Comparison of ENCODE assay signal across 33 mouse cellular contexts in genomic region chr3:27055471-27055870, GRCm38 (mm10).
"Had no signal": no experiment of that assay in that cellular context is flagged by ENCODE, and none has a peak within 500 bp of the region (broad histone marks: within the 10 kb centered on the region; RNA-seq: fewer than 3 reads in every experiment).

No protein-coding gene starts in this region.

- DNase-seq: heart, postnatal 14 days; heart, postnatal 36 days; heart, postnatal 4 days; kidney, adult 11 months; kidney, adult 18-20 months; kidney, adult 2 months; kidney, adult 8-10 months; kidney, adult 9 months; kidney, postnatal 10 days; kidney, postnatal 14 days; kidney, postnatal 25 days; kidney, postnatal 36 days; kidney, postnatal 4 days; layer of hippocampus, adult 9-11 months; layer of hippocampus, postnatal 36 days had no signal

- ATAC-seq: hindbrain, embryonic 16.5 days; hindbrain, postnatal 0 days; inflammation-experienced regulatory T-cells, adult 6 months; intestine, embryonic 15.5 days; intestine, embryonic 16.5 days; intestine, postnatal 0 days had no signal

- H3K36me3 ChIP-seq: heart, embryonic 12.5 days; heart, embryonic 13.5 days; heart, embryonic 15.5 days; hindbrain, embryonic 10.5 days; hindbrain, embryonic 12.5 days; hindbrain, embryonic 13.5 days; hindbrain, embryonic 15.5 days; intestine, embryonic 15.5 days; kidney, embryonic 15.5 days had no signal

- H3K27ac ChIP-seq: heart, embryonic 13.5 days; heart, embryonic 15.5 days; hindbrain, embryonic 10.5 days; hindbrain, embryonic 12.5 days; hindbrain, embryonic 13.5 days; hindbrain, embryonic 14.5 days; hindbrain, embryonic 15.5 days; hindbrain, postnatal 0 days; intestine, embryonic 15.5 days; kidney, embryonic 15.5 days; kidney, postnatal 0 days; layer of hippocampus, adult 2 months; left cerebral cortex, adult 2 months had no signal

- H3K4me1 ChIP-seq: heart, embryonic 12.5 days; heart, embryonic 13.5 days; heart, embryonic 15.5 days; intestine, embryonic 15.5 days; kidney, embryonic 15.5 days had no signal

- H3K9me3 ChIP-seq: heart, embryonic 12.5 days; heart, embryonic 13.5 days; heart, embryonic 15.5 days; hindbrain, embryonic 12.5 days; intestine, embryonic 15.5 days; kidney, embryonic 15.5 days had no signal

- H3K4me3 ChIP-seq: heart, embryonic 12.5 days; heart, embryonic 13.5 days; heart, embryonic 15.5 days; hindbrain, embryonic 10.5 days; hindbrain, embryonic 12.5 days; hindbrain, embryonic 13.5 days; hindbrain, embryonic 15.5 days; intestine, embryonic 15.5 days; kidney, embryonic 15.5 days; layer of hippocampus, adult 2 months; left cerebral cortex, adult 2 months had no signal

- H3K27me3 ChIP-seq: heart, embryonic 12.5 days; heart, embryonic 13.5 days; heart, embryonic 15.5 days; hindbrain, embryonic 12.5 days; hindbrain, embryonic 13.5 days; hindbrain, embryonic 15.5 days; intestine, embryonic 15.5 days; kidney, embryonic 15.5 days had no signal
